Mouse (Mus musculus) gastrocnemius, adult 2 months (tissue): ENCODE data around the gene Cirbp. TPM values are rescaled to one million over a fixed set of nuclear protein-coding genes. Genes with fewer than 3 reads are reported as not detected.

Experiments used
- DNase-seq: peaks from one replicate; pipeline ENCODE4 v3.0.0; 2022
- H3K27ac ChIP-seq: fragments of 200-600 bp; 2 replicates; pipeline ENCODE4 v1.8.1; 2022; ENCODE audit warnings: mild to moderate bottlenecking
- H3K4me3 ChIP-seq: fragments of 200-600 bp; 2 replicates; pipeline ENCODE4 v1.8.1; 2022; ENCODE audit warnings: mild to moderate bottlenecking, moderate library complexity
- CTCF ChIP-seq: fragments of 200-600 bp; IDR thresholded peaks from 2 replicates; pipeline ENCODE4 v1.8.1; 2022; ENCODE audit warnings: antibody characterized with exemption, mild to moderate bottlenecking, moderate library complexity
- intact Hi-C: fragments of 180-260 bp; cut with DNase I; formaldehyde crosslinking; loops from one replicate; pipeline ENCODE4 v1.15.1; 2025
- total RNA-seq, 2 experiments: library from RNA; stranded (reverse); gene quantifications; 2 replicates each; pipeline ENCODE4 v1.2.3; 2021

The Cirbp gene
- total RNA-seq, 2 experiments from 2014 or later = 22.1 to 30.7 TPM

DNA sequence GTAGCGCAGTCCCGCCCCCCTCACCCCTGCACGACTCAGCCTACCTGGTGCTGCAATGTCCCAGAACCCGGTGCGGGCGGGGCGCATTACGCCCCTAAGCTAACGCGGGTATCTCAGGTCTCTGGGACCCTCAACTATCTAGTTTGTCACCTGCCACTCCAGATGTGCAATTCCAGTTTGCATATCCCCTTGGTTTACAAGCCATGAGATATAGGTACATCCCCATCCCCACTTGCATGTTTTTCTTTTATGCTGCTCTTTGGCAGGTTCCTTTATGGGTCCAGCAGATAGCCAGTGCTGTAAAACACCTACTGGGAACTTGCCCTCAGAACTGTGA, 26.4 kb upstream of the Cirbp start:
- Histone ChIP-seq H3K4me3 (peak overlapping the region; percentile 75), H3K27ac (peak overlapping the region; percentile 68)
- DNase-seq = no peak
- intact Hi-C loops = loop anchor here (2.0 kb wide), 1 partner anchor 21 kb away; no protein-coding TSS in a partner anchor
- TF ChIP-seq CTCF = no peak

DNA sequence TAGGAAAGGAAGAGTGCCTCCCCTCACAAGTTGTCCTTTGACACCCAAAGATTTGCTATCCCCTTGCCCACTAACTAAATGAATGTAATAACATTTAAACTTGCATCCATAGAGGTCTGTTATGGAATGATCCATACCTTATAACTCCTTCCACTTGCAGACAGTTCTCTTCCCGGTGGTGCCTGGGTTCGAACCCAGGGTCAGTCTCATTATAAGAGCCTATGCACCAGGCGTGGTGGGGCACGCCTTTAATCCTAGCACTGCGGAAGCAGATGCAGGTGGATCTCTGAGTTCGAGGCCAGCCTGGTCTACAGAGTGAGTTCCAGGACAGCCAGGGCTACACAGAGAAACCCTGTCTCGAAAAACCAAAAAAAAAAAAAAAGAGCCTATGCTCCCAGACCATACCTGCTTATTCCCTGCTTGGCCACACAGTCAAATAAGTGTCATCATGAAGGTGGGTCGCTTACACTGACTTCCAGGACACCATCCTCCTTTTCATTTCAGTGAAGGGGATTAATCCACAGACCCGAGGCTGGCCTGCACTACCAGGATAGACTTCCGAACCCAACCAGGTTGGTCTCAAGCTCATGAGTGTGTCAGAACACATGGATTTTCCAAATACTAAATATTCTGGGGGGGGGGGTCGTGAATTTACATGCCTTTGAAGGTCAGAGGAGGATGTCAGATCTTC, 25.7 kb upstream of the Cirbp start:
- DNase-seq = no peak
- H3K4me3 ChIP-seq = no peak overlapping the region
- intact Hi-C loops = loop anchor here (2.0 kb wide), 2 partner anchors 21 to 153 kb away; no protein-coding TSS in a partner anchor
- H3K27ac ChIP-seq = peak overlapping the region; percentile 98; the same call in 1 of the 2 replicates
- TF ChIP-seq CTCF = no peak

DNA sequence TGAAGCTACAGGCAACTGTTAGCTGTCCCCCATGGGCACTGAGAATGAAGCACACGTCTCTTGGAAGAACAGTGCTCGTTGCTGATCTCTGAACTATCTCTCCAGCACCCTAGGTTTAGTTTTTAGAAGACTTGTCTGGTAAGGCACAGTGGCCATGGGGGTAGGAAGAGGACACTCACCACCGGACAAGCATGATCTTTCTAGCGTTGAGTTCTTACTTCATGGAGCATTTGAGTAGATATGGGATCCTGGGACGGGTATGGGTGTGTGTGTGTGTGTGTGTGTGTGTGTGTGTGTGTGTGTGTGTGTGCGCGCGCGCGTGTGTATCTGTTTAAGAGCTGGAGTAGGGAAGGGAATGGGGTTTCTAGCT, 25.1 kb upstream of the Cirbp start, which contains the start of gene Cbarp:
Cbarp (minus strand) TSS at position 170 of the 370 bp plus-strand sequence.
- no peak for TF ChIP-seq CTCF
- no peak for DNase-seq
- Histone ChIP-seq H3K27ac (peak within 1 kb of the TSS; percentile 98), H3K4me3 (peak within 1 kb of the TSS; percentile 95)
- intact Hi-C loops = loop anchor here (1.0 to 2.0 kb wide), 2 partner anchors 25 to 154 kb away; partner anchors contain the start of gene Stk11

DNA sequence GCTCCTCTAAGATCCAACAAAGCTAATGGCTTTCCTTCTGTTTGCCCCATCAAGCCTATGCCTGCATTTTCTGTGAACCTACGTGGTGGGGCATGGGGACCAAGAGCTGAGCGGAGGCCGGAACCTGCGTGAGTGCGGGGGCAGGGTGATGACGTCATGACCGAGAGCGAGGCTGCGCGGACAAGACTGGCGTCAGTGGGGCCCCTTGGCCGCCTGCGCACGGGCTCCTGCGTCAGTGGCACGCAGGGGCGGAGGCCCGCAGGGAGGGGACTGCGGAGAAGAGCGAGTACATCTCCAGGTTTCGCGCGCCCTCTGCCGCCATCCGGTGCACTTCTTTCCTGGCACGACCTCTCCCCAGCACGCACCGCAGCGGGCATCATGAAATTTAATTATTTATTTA, 24.5 kb upstream of the Cirbp start:
- intact Hi-C loops = loop anchor here (1.0 to 2.0 kb wide), 2 partner anchors 26 to 154 kb away; partner anchors contain the start of gene Stk11
- H3K27ac ChIP-seq = peak overlapping the region; percentile 98

DNA sequence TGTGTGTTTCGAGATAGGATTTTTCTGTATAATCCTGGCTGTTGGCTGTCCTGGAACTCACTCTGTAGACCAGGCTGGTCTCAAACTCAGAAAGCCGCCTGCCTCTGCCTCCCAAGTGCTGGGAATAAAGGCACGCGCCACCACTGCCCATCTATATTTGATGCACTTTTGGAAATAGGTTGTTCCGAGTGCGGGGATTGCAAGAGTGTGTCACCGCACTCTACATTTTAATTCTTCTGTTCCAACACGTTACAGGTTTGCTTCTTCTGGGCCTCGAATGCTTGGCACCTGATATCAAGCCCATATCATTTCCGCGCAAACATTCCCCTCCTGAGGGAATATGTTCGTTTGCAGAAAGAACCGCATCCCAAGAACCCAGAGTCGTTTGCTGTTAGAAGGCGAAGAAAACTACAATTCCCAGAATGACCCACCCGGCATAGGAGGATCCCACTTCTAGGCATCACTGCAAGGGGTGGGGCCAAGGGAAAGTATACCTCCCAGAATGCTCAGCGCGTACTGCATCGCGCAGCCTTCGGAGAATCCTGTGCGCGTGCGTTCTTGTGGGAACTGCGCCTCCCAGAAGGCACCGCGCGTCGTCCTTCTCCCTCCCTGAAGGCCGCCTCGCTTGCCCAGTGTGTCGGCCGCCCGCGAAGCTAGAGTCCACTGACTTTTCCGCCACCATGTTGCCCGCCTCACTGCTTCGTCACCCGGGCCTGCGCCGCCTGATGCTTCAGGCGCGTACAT, 23.8 kb upstream of the Cirbp start:
- H3K4me3 ChIP-seq = peak overlapping the region; percentile 95
- peak; percentile 96 for DNase-seq
- intact Hi-C loops = loop anchor here (1.0 to 2.0 kb wide), 2 partner anchors 27 to 155 kb away; partner anchors contain the start of gene Stk11
- H3K27ac ChIP-seq = peak overlapping the region; percentile 98
- TF ChIP-seq CTCF = no peak

More for the DNA sequence above, 24.5 kb upstream of the Cirbp start:
- H3K4me3 ChIP-seq = peak overlapping the region; percentile 95
- peak; percentile 97 for DNase-seq
- peak; percentile 71 for TF ChIP-seq CTCF

DNA sequence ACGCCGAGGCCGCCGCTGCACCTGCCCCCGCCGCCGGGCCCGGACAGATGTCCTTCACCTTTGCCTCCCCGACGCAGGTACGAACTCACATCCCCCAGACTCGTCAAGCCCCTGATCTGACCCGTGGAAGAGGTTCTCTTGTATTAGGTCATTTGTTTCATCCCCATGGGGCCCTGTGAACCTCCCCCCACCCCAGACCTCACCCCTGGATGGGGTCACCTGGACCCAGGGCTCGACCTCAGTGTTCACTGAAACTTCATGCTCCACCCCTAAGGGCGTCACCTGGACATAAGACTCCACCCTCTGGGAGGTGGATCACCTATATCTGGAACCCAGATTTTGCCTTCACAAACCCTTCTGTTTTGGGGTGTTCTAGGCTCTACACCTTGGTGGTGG, 23.3 kb upstream of the Cirbp start:
- DNase-seq = peak; percentile 56
- intact Hi-C loops = no loop called here
- H3K4me3 ChIP-seq = peak overlapping the region; percentile 95
- H3K27ac ChIP-seq = peak overlapping the region; percentile 98
- TF ChIP-seq CTCF = no peak

DNA sequence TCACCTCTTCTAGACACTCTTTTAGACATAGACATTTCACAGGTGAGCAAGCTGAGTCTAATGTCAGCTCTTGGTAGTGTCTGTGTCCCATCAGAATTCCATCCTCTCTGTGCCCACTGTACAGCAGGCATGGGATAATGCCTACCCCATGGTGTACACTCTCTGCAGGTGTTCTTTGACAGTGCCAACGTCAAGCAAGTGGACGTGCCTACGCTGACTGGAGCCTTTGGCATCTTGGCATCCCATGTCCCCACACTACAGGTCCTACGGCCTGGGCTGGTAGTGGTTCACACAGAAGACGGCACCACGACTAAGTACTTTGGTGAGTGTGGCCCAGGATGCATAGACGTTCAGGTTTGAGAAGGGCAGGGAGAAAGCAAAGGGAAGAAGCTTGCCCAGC, 22.1 kb upstream of the Cirbp start:
- intact Hi-C loops = no loop called here
- Histone ChIP-seq H3K27ac (peak overlapping the region; percentile 98), H3K4me3 (peak overlapping the region; percentile 95)
- TF ChIP-seq CTCF = no peak
- no peak for DNase-seq

DNA sequence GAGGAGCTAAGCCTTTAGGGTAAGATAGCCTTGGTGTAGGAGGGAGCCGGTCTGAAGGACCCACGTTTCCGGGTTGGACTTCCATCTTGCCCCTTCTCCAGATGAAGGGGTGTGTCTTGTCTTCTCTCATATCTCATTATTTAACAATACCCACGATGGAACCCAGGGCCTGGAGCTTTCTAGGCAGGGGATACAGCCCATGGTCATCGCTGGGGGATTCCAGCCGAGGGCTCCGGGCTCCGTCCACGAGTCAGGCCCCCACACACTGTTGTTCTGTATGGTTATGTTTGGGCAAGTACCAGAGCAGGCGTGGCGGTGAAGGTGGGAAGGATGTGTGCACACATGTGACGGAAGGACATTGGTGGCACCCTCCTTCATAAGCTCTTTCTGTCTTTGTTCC, 21.6 kb upstream of the Cirbp start:
- H3K27ac ChIP-seq = peak overlapping the region; percentile 98; the same call in 1 of the 2 replicates
- intact Hi-C loops = no loop called here
- DNase-seq = no peak
- H3K4me3 ChIP-seq = peak overlapping the region; percentile 95
- TF ChIP-seq CTCF = no peak

DNA sequence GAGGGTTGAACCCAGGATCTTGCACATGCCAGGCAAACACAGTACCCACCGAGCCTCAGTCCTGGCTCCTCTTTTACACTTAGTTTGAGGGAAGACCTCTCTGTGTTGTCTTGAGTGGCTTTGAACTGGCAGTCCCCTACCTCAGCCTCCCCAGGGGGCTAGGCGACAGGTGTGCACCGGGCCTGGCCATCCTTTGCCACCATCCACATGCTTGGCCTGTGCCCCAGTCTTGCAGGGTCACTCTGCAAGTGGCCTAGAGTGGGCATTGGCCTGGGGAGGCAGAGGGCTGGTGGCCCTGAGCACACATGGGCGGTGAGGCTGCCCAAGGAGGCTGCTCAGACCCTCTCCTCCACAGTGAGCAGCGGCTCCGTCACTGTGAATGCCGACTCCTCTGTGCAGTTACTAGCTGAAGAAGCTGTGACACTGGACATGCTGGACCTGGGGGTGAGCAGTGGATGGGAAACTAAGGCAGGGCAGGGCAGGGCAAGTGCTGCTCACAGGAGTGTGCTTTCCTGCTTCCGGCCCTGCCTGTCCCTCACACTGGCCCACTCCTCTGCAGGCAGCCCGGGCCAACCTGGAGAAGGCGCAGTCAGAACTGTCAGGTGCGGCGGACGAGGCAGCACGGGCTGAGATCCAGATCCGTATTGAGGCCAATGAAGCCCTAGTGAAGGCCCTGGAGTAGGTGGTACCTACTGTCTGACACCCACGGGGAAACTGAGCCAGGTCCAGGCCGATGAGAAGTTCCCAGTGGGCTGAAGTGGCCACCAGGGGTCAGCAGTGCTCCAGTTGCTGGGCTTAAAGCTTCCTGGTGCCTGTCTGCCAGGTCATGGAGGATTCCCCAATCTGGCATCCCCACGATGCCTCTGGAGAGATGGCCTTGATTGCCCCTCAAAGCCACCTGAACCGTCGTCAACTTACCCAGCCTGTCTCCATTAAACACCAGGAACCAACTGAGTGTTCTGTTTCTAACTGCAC, 20.6 kb upstream of the Cirbp start:
- peak overlapping the region; percentile 95 for H3K4me3 ChIP-seq
- peak overlapping the region; percentile 100 for H3K27ac ChIP-seq
- intact Hi-C loops = loop anchor here (1.0 kb wide), 1 partner anchor 20 kb away; the partner anchor contains the start of gene Cirbp
- peak; percentile 94; the same call in 1 of the 2 replicates for TF ChIP-seq CTCF
- peak; percentile 86 for DNase-seq

DNA sequence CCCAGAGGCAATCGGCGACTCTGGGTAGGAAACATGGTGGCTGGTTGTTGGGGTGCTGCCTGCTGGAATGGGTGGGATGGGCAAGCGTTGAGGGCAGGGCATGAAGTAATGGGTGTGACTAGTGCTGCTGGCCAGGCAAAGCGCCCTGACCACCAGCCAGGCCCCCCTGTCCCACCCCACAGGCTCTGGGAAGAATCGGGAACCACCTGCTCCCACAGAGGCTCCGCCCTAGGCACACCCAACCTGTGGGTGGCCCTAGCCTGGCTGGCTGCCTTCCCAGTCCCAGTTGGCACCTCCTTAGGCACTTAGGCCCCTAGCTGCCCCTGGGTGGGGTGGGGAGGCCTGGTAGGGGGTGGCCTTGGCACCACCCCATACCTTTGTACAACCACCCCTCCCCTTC, 19.9 kb upstream of the Cirbp start:
- TF ChIP-seq CTCF = no peak
- intact Hi-C loops = loop anchor here (1.0 kb wide), 1 partner anchor 19 kb away; the partner anchor contains the start of gene Cirbp
- H3K27ac ChIP-seq = peak overlapping the region; percentile 100
- peak overlapping the region; percentile 95 for H3K4me3 ChIP-seq
- DNase-seq = peak; percentile 71

DNA sequence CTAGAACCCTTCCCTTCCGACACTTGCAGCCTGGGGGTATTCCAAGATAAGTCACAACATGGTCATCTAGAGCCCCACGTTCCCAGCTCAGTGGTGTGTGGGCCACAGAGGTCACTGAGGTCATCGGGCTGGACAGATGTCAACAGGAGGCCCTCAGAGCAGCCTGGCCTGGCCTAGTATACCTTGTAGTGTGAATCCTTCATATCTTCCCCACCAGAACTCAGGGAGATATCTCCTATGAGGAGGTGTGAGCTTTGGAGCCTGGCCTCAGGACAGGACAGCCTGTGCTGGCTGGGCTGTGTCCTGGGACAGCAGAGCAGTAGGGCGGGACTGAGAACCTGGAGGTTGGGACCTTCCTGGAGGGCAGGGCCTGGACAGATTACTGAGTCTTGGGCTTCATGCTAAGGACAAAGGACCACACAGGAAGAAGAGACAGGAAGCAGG, 19.2 kb upstream of the Cirbp start:
- intact Hi-C loops = no loop called here

More for the DNA sequence above, 19.2 kb upstream of the Cirbp start:
- TF ChIP-seq CTCF = no peak
- DNase-seq = peak; percentile 63
- Histone ChIP-seq H3K4me3 (peak overlapping the region; percentile 95), H3K27ac (peak overlapping the region; percentile 100)
